Mouse (Mus musculus) Patski (cell line): Measurements from ENCODE around the gene 0610037L13Rik. TPM values are rescaled to one million over a fixed set of nuclear protein-coding genes. Genes with fewer than 3 reads are reported as not detected.

Experiments used
- ATAC-seq: fragments of 100-300 bp; one replicate; pipeline ENCODE4 v1.8.0; 2021
- CTCF ChIA-PET: fragments of 350-600 bp; sonication (Branson Sonifier 250); formaldehyde crosslinking; loops from one replicate; lab custom pipeline; 2022; ENCODE audit warnings: inconsistent platforms; lab: Charles Lee
- POLR2A ChIA-PET: fragments of 350-600 bp; sonication (Branson Sonifier 250); formaldehyde crosslinking; loops from one replicate; lab custom pipeline; 2022; ENCODE audit warnings: antibody characterized with exemption, inconsistent platforms; lab: Charles Lee
- DNase-seq: peaks from one replicate; pipeline ENCODE4 v3.0.0-alpha.2; 2011; ENCODE audit warnings: low read depth, low spot score
- H3K27me3 ChIP-seq: fragments of 371-371 bp; one replicate; pipeline ENCODE4 v1.5.1; 2021
- CTCF ChIP-seq: fragments of 100-300 bp; IDR thresholded peaks from one replicate; pipeline ENCODE4 v1.5.1; 2021
- in situ Hi-C: fragments of 300-500 bp; cut with MboI; formaldehyde crosslinking; loops from 3 replicates; pipeline ENCODE4 v1.11.1; 2018; ENCODE audit warnings: low pct_unique_long_range_greater_than_20kb, mixed read lengths
- polyA plus RNA-seq: library from polyadenylated mRNA; unstranded; gene quantifications from one replicate; pipeline ENCODE4 v1.2.3, GENCODE M21; 2021

0610037L13Rik gene
- polyA plus RNA-seq, result 33.1 TPM

DNA sequence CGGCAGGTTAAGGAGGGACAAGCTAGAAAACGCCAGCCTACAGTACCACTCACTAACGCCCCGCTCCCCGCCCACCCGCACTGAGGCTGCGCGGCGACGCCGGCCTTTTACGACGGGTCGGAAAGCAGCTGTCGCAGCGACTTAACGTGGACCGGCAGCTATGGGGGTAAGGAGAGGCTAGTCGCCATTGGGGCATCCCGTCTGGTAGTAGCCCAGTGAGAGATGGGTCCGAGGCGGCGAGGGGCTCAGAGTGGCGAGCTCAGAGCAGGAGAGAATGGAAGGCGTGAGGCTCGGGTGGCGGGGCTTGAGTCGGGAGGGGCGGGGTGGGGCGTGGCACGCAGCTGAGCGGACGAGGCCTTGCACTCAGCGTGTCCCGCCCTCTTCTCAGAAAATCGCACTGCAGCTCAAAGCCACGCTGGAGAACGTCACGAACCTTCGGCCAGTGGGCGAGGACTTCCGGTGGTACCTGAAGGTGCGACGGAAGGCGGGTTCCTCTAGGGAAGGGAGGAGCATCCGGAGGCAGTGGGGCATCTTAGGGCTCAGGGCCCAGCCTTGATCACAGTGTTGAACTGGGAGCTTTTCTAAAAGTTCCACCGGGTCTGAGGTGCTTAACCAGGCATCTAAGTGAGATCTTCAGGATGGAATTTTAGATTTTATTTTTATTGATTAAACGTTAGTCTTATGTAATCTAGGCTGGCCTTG is at the start of gene 0610037L13Rik:
0610037L13Rik (plus strand) TSS at position 83 of the 702 bp plus-strand sequence.
- ATAC-seq, result peak; percentile 89
- in situ Hi-C loops, result loop anchor here (10.0 kb wide), 1 partner anchor 425 kb away; no protein-coding TSS in a partner anchor
- CTCF ChIA-PET, result interaction anchor here (0.6 kb wide), 1 partner anchor 9 kb away, joined by 3 read pairs; no protein-coding TSS in a partner anchor
- peak; percentile 83 for DNase-seq
- POLR2A ChIA-PET, result interaction anchor here (1.2 kb wide), 1 partner anchor 10 kb away, joined by 4 read pairs; no protein-coding TSS in a partner anchor
- H3K27me3 ChIP-seq, result no peaks in the 10 kb centered on the region
- TF ChIP-seq CTCF, result no peak

DNA sequence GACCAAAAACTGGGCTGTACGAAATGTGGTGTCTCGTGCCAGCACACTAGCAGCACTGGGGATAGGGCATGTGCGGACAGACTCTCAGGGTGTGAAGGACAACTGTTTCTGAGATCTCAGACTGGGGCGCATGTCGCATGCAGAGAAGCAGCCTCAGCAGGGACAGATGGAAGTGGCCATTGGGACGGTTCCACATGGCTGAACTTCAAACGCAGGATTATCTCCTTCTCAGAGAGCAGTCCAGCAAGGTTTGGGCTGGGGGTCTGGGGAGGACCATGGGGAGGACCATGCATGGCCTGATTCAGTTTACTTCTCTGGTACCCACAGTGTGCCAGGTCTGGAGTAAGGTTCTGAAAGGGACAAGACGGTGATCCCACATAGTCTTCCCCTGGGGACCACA is 45.9 kb upstream of the 0610037L13Rik start:
- DNase-seq (no peak), ATAC-seq (no peak)
- POLR2A ChIA-PET, result no interaction called here
- no peaks in the 10 kb centered on the region for H3K27me3 ChIP-seq
- CTCF ChIA-PET, result no interaction called here
- in situ Hi-C loops, result loop anchor here (5.0 kb wide), 1 partner anchor 106 kb away; no protein-coding TSS in a partner anchor
- TF ChIP-seq CTCF, result no peak

DNA sequence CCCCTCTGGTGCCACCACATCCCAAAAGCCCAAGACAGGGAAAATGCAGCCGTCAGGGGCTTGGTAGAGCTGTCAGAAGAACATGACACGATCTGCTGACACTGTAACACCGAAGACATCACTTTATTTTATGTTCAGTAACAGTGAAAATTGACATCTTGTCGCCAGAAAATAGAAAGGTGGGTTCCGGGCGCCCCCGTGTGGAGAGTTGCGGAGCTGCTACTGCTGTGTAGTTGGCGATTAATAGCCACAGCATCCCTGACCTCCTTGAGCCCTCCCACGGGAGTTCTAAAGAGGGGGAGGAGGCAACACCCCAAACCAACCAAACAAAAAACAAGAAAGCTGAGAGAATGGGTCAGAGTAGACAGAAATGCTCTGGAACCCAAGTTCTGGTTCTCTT is 44.6 kb upstream of the 0610037L13Rik start:
- no peaks in the 10 kb centered on the region for H3K27me3 ChIP-seq
- in situ Hi-C loops, result loop anchor here (5.0 kb wide), 1 partner anchor 108 kb away; no protein-coding TSS in a partner anchor
- DNase-seq (no peak), ATAC-seq (no peak)
- no peak for TF ChIP-seq CTCF
- ChIA-PET CTCF (interaction anchor here (1.0 to 3.2 kb wide), 4 partner anchors 10 to 107 kb away, joined by 3 to 16 read pairs (median 4); no protein-coding TSS in a partner anchor), POLR2A (no interaction called here)

DNA sequence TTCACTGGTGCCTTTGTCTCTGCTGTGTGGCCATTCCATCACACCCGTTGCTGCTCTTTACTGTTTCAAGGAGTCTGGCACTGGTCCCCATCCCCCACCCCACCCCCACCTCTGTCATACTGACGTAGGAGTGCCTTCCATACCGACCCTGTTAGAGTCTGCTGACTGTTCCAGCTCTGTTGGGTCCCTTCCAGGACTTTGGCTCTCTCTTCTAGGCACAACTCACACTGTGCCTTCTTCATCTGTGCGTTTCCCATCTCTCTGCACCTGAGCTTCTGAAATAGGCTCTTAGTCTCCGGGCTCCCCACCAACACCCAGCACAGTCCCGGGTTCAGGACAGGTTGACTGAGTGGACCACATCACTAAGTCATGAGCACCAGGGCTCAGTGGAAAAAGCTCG is 42.8 kb upstream of the 0610037L13Rik start:
- ATAC-seq (no peak), DNase-seq (no peak)
- TF ChIP-seq CTCF, result no peak
- POLR2A ChIA-PET, result no interaction called here
- H3K27me3 ChIP-seq, result no peaks in the 10 kb centered on the region
- CTCF ChIA-PET, result interaction anchor here (3.2 kb wide), 1 partner anchor 109 kb away, joined by 16 read pairs; no protein-coding TSS in a partner anchor
- in situ Hi-C loops, result no loop called here

DNA sequence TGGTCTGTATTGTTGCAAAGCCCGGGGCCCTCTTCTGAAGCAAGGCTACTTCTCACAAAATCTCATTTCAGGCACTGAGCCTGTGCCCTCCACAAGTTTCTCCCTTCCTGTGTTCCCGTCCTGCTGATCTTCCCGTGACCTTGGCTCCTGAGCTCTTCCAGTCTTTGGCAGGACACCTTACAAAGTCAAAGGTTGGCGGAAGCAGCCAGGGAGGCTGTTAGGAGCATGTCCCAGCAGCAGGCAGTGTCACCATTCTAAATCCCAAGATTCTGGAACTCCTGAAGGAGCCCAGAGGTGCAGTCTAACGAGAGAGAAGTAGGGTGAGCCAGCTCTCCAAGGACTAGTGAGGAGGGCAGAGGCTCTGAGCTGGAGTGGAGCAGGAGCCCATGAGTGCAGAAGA is 41.1 kb upstream of the 0610037L13Rik start:
- no peak for ATAC-seq
- no peak for TF ChIP-seq CTCF
- no peaks in the 10 kb centered on the region for H3K27me3 ChIP-seq
- CTCF ChIA-PET, result no interaction called here
- in situ Hi-C loops, result no loop called here
- POLR2A ChIA-PET, result no interaction called here
- DNase-seq, result no peak

DNA sequence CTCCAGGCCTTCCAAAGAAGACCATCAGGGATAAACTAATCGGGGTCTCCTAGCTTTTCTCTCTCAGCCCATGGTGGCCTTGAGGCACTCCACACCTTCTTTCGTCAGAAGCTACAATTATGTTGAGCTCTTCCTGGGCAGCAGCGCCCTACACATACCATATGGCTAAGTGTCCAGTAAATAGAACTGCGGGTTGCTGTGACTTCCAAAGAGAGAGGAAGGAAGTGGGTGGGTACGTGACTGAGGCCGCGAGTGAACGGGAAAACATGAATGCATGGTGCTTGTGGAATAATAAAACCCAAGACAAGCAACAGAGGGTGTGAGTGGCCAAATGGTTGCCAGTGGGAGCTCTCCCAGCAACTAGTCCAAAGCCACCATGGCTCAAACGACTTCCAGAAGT is 40.0 kb upstream of the 0610037L13Rik start:
- ATAC-seq, result no peak
- no peak for TF ChIP-seq CTCF
- in situ Hi-C loops, result no loop called here
- DNase-seq, result no peak
- ChIA-PET POLR2A (no interaction called here), CTCF (interaction anchor here (1.2 kb wide), 1 partner anchor 112 kb away, joined by 4 read pairs; no protein-coding TSS in a partner anchor)
- H3K27me3 ChIP-seq, result no peaks in the 10 kb centered on the region

DNA sequence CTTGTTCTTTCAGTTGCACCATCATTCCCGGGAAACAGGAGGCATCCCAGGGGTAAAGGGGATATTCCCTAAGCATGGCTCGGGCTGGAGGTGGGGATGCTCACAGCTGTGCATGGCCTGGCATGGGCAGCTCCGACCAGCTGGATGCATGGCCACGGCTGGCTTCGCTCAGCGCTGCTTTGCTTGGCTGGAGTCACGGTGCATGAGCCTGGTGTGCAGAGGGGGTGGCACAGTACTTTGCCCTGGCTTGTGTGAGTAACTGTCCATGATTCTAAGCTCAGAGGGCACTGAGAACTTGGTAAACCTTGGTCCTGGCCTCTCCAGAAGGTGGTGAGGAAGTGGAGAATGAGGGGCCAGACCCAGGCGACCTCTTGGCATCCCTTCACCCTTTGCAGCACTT is 39.5 kb upstream of the 0610037L13Rik start:
- in situ Hi-C loops, result no loop called here
- ATAC-seq (no peak), DNase-seq (no peak)
- no peak for TF ChIP-seq CTCF
- ChIA-PET POLR2A (no interaction called here), CTCF (interaction anchor here (1.2 kb wide), 1 partner anchor 112 kb away, joined by 4 read pairs; no protein-coding TSS in a partner anchor)
- H3K27me3 ChIP-seq, result no peaks in the 10 kb centered on the region

DNA sequence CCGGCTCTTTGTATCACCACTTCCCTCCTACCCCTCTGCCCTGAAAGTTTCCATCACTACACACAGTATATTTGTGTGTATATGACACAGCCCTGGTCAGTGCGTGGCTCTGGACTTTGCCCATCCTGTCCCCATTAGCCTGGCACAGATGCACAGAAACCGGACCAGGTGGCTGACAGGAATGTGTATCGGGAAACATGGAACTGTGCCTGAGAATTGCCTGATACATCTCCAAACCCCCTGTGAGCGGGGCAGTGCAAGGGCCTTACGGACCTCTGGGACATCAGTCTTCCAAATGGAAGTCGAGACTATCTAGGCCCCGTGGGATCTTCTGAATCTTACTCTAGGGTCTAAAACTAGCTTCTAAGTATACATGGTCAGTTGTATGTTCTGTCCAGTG is 36.3 kb upstream of the 0610037L13Rik start:
- ChIA-PET POLR2A (no interaction called here), CTCF (interaction anchor here (1.1 to 1.3 kb wide), 2 partner anchors 23 to 115 kb away, joined by 4 read pairs; no protein-coding TSS in a partner anchor)
- DNase-seq (no peak), ATAC-seq (no peak)
- no peaks in the 10 kb centered on the region for H3K27me3 ChIP-seq
- in situ Hi-C loops, result no loop called here
- no peak for TF ChIP-seq CTCF

DNA sequence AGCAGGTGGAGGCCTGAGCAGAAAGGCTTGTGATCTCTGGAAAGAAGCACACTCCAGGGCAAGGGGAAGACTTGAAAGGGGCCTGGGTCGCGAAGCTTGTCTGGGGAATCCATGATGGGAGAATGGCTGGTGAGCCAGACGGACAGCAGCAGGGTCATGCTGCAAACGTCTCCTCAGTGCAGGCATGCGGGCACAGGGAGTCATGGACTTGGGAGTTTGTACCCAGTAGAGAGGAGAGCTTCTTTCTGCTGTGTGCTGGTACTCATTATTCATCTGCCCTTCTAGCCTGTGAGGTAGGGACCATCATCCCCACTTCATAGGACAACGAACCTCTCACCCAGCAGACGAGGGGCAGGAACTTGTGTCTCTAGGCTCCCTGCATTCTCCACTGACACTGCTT is 35.8 kb upstream of the 0610037L13Rik start:
- in situ Hi-C loops, result no loop called here
- ATAC-seq (no peak), DNase-seq (no peak)
- H3K27me3 ChIP-seq, result no peaks in the 10 kb centered on the region
- CTCF ChIA-PET, result no interaction called here
- TF ChIP-seq CTCF, result no peak
- POLR2A ChIA-PET, result no interaction called here

DNA sequence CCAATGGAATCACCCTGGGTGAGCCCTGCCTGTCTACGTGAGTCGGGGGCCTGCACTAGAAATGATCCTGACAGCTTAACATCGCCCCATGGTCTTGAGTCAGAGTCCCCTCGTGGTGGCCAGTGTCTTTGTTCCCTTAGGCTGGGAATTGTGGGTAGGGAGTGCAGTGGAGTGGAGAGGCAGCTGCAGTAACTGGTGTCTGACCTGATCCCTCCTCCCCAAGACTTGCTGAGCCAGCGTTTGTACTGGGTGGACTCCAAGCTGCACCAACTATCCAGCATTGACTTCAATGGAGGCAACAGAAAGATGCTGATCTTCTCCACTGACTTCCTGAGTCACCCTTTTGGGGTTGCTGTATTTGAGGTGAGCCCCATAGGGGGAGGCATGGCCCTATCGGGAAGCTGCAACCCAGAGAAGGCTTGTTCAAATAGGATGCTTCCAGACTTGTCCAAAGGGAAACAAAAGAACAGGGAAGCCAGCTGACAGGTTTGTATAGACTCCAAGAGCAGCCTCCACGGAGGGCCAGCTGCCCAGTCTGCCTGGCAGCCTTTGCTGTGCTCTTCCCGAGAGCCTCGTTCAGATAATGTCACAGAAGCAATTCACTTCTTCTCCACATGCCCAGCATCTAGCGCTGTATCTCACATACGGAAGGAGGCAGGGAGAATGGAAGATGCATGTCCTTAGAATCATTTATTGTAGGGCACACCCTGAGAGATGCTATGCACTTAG is 32.5 kb upstream of the 0610037L13Rik start:
- DNase-seq (no peak), ATAC-seq (no peak)
- in situ Hi-C loops, result no loop called here
- no peak for TF ChIP-seq CTCF
- no peaks in the 10 kb centered on the region for H3K27me3 ChIP-seq
- CTCF ChIA-PET, result interaction anchor here (1.3 to 1.6 kb wide), 2 partner anchors 115 to 120 kb away, joined by 3 to 4 read pairs; no protein-coding TSS in a partner anchor
- POLR2A ChIA-PET, result no interaction called here
